Mouse (Mus musculus): ENCODE data around the gene Safb.

DNA sequence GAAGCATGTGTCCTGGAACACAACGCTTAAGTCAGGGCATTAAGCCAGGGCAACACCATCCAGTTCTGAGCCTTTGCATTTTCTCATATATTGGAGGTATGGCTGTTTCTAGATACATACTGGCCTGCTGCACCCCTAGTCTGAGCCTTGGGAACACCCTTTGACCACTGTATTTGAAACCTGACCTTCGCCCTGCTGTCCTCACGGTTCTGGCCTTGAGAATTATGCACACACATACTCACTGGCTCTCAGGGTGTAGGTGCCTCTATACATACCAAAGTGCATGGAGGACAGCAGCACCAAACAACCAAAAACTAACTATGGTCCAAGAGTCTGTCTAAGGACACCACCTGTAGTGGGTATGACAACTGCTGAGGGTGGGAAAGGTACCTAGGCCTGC is 11.7 kb upstream of the Safb start:
- no peak for TF ChIP-seq CTCF (conservative IDR thresholded peaks at IDR 0.05; ENCODE audit: low read length)
- TF ChIP-seq POU5F1 (IDR thresholded peaks at IDR 0.05; ENCODE audit: borderline replicate concordance, low read length) = no peak
